8 mouse cellular contexts compared by ENCODE assay signal in genomic region chr8:114351643-114352427, GRCm38 (mm10).
A peak's percentile ranks its signal among the peaks of the same experiment; 100 is the strongest.
DNase-seq lines count a peak whose midpoint lies in the region; ATAC-seq lines count a peak whose summit lies in the region.

No protein-coding gene starts in this region.

- ATAC-seq in forebrain, embryonic 15.5 days (replicated peaks): no peak
- no peak for ATAC-seq in forebrain, embryonic 12.5 days (ENCODE audit: low FRiP score)
- no peak for ATAC-seq in lung, embryonic 16.5 days (ENCODE audit: low read depth)
- no peak for ATAC-seq in intestine, embryonic 15.5 days

- no peaks in the 10 kb centered on the region for H3K4me1 ChIP-seq in forebrain, embryonic 15.5 days
- no peaks in the 10 kb centered on the region for H3K4me1 ChIP-seq in forebrain, embryonic 12.5 days
- no peaks in the 10 kb centered on the region for H3K4me1 ChIP-seq in lung, embryonic 16.5 days (replicated peaks; ENCODE audit: control insufficient read depth, insufficient read depth, low read length)
- 0 out of 2 replicates have a peak, but pooled peaks cover 2% of the 10 kb centered on the region for H3K4me1 ChIP-seq in intestine, embryonic 15.5 days (replicated peaks)

- no peaks in the 10 kb centered on the region for H3K36me3 ChIP-seq in forebrain, embryonic 15.5 days
- H3K36me3 ChIP-seq in forebrain, embryonic 12.5 days (replicated peaks): no peaks in the 10 kb centered on the region
- no peaks in the 10 kb centered on the region for H3K36me3 ChIP-seq in lung, embryonic 16.5 days (ENCODE audit: control insufficient read depth, insufficient read depth, low read length)
- no peaks in the 10 kb centered on the region for H3K36me3 ChIP-seq in intestine, embryonic 15.5 days

- no peak for DNase-seq in lung, postnatal 4 days
- DNase-seq in right cerebral cortex, postnatal 36 days (ENCODE audit: low spot score in 2 of 2): peak; percentile 52 to 66
- DNase-seq in embryo, embryonic 11 days: no peak
- no peak for DNase-seq in testis, postnatal 10 days (ENCODE audit: low spot score)

- no peak overlapping the region for H3K4me2 ChIP-seq in forebrain, embryonic 15.5 days (replicated peaks)
- no peak overlapping the region for H3K4me2 ChIP-seq in forebrain, embryonic 12.5 days
- H3K4me2 ChIP-seq in lung, embryonic 16.5 days (ENCODE audit: low read depth, low read length): peak overlapping the region; percentile 29; the same call in 1 of the 2 replicates
- peak overlapping the region; percentile 37 for H3K4me2 ChIP-seq in intestine, embryonic 15.5 days (replicated peaks)

- WGBS in forebrain, embryonic 15.5 days: 75% methylated on average over 14 of the region's 14 CpGs
- 81% methylated on average over 14 of the region's 14 CpGs for WGBS in forebrain, embryonic 12.5 days
- 36% methylated on average over 14 of the region's 14 CpGs for WGBS in lung, embryonic 16.5 days
- 56% methylated on average over 14 of the region's 14 CpGs for WGBS in intestine, embryonic 15.5 days

- H3K9ac ChIP-seq in forebrain, embryonic 15.5 days (replicated peaks): no peak overlapping the region
- no peak overlapping the region for H3K9ac ChIP-seq in forebrain, embryonic 12.5 days
- H3K9ac ChIP-seq in lung, embryonic 16.5 days (ENCODE audit: low read length): no peak overlapping the region
- H3K9ac ChIP-seq in intestine, embryonic 15.5 days: no peak overlapping the region

- no peak overlapping the region for H3K4me3 ChIP-seq in forebrain, embryonic 15.5 days
- no peak overlapping the region for H3K4me3 ChIP-seq in forebrain, embryonic 12.5 days (replicated peaks)
- H3K4me3 ChIP-seq in lung, embryonic 16.5 days (ENCODE audit: low read length): peak overlapping the region; percentile 8; the same call in 1 of the 2 replicates
- no peak overlapping the region for H3K4me3 ChIP-seq in intestine, embryonic 15.5 days (replicated peaks)

- no peaks in the 10 kb centered on the region for H3K9me3 ChIP-seq in forebrain, embryonic 15.5 days
- H3K9me3 ChIP-seq in forebrain, embryonic 12.5 days: no peaks in the 10 kb centered on the region
- H3K9me3 ChIP-seq in lung, embryonic 16.5 days (ENCODE audit: control insufficient read depth, low read length): no peaks in the 10 kb centered on the region
- H3K9me3 ChIP-seq in intestine, embryonic 15.5 days: no peaks in the 10 kb centered on the region

- no peaks in the 10 kb centered on the region for H3K27me3 ChIP-seq in forebrain, embryonic 15.5 days
- no peaks in the 10 kb centered on the region; the same call in 1 of the 2 replicates for H3K27me3 ChIP-seq in forebrain, embryonic 12.5 days
- no peaks in the 10 kb centered on the region for H3K27me3 ChIP-seq in lung, embryonic 16.5 days (ENCODE audit: control insufficient read depth, insufficient read depth, low read depth, low read length)
- no peaks in the 10 kb centered on the region for H3K27me3 ChIP-seq in intestine, embryonic 15.5 days (replicated peaks)

- H3K27ac ChIP-seq in forebrain, embryonic 15.5 days (replicated peaks): 0 out of 2 replicates have a peak overlapping the region, but pooled peaks have one; percentile 14
- H3K27ac ChIP-seq in forebrain, embryonic 12.5 days: no peak overlapping the region
- H3K27ac ChIP-seq in lung, embryonic 16.5 days (ENCODE audit: low read length): no peak overlapping the region
- H3K27ac ChIP-seq in intestine, embryonic 15.5 days: no peak overlapping the region

Comparison
In these comparisons a context has a peak if more than half of its experiments do, and no peak if none do; other contexts are left out.
1. H3K4me2 ChIP-seq: peak in lung, embryonic 16.5 days (single experiment) and intestine, embryonic 15.5 days (single experiment); none in forebrain, embryonic 15.5 days (single experiment) and forebrain, embryonic 12.5 days (single experiment).
2. DNase-seq: peak in right cerebral cortex, postnatal 36 days (2 of 2); none in lung, postnatal 4 days (0 of 2), embryo, embryonic 11 days (single experiment) and testis, postnatal 10 days (single experiment).